Mouse (Mus musculus): ENCODE results near the gene Cep55. TPM values are rescaled to one million over a fixed set of nuclear protein-coding genes. Genes with fewer than 3 reads are reported as not detected.

The Cep55 gene
- polyA plus RNA-seq, 1 experiment from 2014 or later: 30.3 TPM

- H3K9me3 ChIP-seq (ENCODE audit: low read length): no peaks in the 10 kb centered on the region
- H3K4me2 ChIP-seq (replicated peaks; ENCODE audit: low read depth, low read length): no peak overlapping the region
- H3K27ac ChIP-seq (ENCODE audit: low read length): peak overlapping the region; percentile 94
- WGBS: 72% methylated on average over 6 of the region's 6 CpGs
- no peak overlapping the region for H3K9ac ChIP-seq (replicated peaks; ENCODE audit: low read length)
- no peak for ATAC-seq (ENCODE audit: low FRiP score, low TSS enrichment)
- no peaks in the 10 kb centered on the region for H3K36me3 ChIP-seq (ENCODE audit: insufficient read depth, low read length)
- no peaks in the 10 kb centered on the region for H3K27me3 ChIP-seq (ENCODE audit: insufficient read depth, low read length)
- no peak overlapping the region for H3K4me3 ChIP-seq (ENCODE audit: low read length)
- H3K4me1 ChIP-seq (ENCODE audit: insufficient read depth, low read length): peaks cover 70% of the 10 kb centered on the region
These were observed 27.4 kb upstream of the Cep55 start for GRCm38 (mm10) chr19:38027389-38027788.

GRCm38 (mm10) chr19:38027881-38028521 is 26.8 kb upstream of the Cep55 start:
- H3K4me3 ChIP-seq (ENCODE audit: low read length): no peak overlapping the region
- H3K27me3 ChIP-seq (ENCODE audit: insufficient read depth, low read length): no peaks in the 10 kb centered on the region
- peaks cover 68% of the 10 kb centered on the region for H3K4me1 ChIP-seq (ENCODE audit: insufficient read depth, low read length)
- 56% methylated on average over 10 of the region's 10 CpGs for WGBS
- H3K9me3 ChIP-seq (ENCODE audit: low read length): no peaks in the 10 kb centered on the region
- H3K36me3 ChIP-seq (ENCODE audit: insufficient read depth, low read length): no peaks in the 10 kb centered on the region
- no peak for ATAC-seq (ENCODE audit: low FRiP score, low TSS enrichment)
- H3K9ac ChIP-seq (replicated peaks; ENCODE audit: low read length): 0 out of 2 replicates have a peak overlapping the region, but pooled peaks have one; percentile 29
- H3K27ac ChIP-seq (ENCODE audit: low read length): peak overlapping the region; percentile 94
- H3K4me2 ChIP-seq (replicated peaks; ENCODE audit: low read depth, low read length): no peak overlapping the region; the same call in 1 of the 2 replicates

- Histone ChIP-seq H3K9me3 (ENCODE audit: low read length) (no peaks in the 10 kb centered on the region), H3K4me1 (ENCODE audit: insufficient read depth, low read length) (peaks cover 66% of the 10 kb centered on the region), H3K27me3 (ENCODE audit: insufficient read depth, low read length) (no peaks in the 10 kb centered on the region), H3K27ac (ENCODE audit: low read length) (peak overlapping the region; percentile 94), H3K36me3 (ENCODE audit: insufficient read depth, low read length) (no peaks in the 10 kb centered on the region), H3K4me3 (ENCODE audit: low read length) (no peak overlapping the region), H3K4me2 (replicated peaks; ENCODE audit: low read depth, low read length) (peak overlapping the region; percentile 46), H3K9ac (replicated peaks; ENCODE audit: low read length) (no peak overlapping the region; the same call in 1 of the 2 replicates)
- 74% methylated on average over 3 of the region's 3 CpGs for WGBS
- ATAC-seq (ENCODE audit: low FRiP score, low TSS enrichment): no peak
These were observed 25.5 kb upstream of the Cep55 start for GRCm38 (mm10) chr19:38029292-38029691.

GRCm38 (mm10) chr19:38029871-38030270 is 24.9 kb upstream of the Cep55 start:
- Histone ChIP-seq H3K4me1 (ENCODE audit: insufficient read depth, low read length) (peaks cover 63% of the 10 kb centered on the region), H3K4me3 (ENCODE audit: low read length) (0 out of 2 replicates have a peak overlapping the region, but pooled peaks have one; percentile 23), H3K4me2 (replicated peaks; ENCODE audit: low read depth, low read length) (peak overlapping the region; percentile 46), H3K9me3 (ENCODE audit: low read length) (no peaks in the 10 kb centered on the region), H3K9ac (replicated peaks; ENCODE audit: low read length) (peak overlapping the region; percentile 7), H3K36me3 (ENCODE audit: insufficient read depth, low read length) (no peaks in the 10 kb centered on the region), H3K27me3 (ENCODE audit: insufficient read depth, low read length) (no peaks in the 10 kb centered on the region), H3K27ac (ENCODE audit: low read length) (peak overlapping the region; percentile 94)
- ATAC-seq (ENCODE audit: low FRiP score, low TSS enrichment): peak; percentile 71
- 32% methylated on average over 3 of the region's 3 CpGs for WGBS

GRCm38 (mm10) chr19:38030673-38031137 is 24.1 kb upstream of the Cep55 start:
- Histone ChIP-seq H3K9ac (replicated peaks; ENCODE audit: low read length) (peak overlapping the region; percentile 49), H3K27me3 (ENCODE audit: insufficient read depth, low read length) (no peaks in the 10 kb centered on the region), H3K27ac (ENCODE audit: low read length) (peak overlapping the region; percentile 94), H3K4me2 (replicated peaks; ENCODE audit: low read depth, low read length) (peak overlapping the region; percentile 46), H3K4me3 (ENCODE audit: low read length) (peak overlapping the region; percentile 23; the same call in 1 of the 2 replicates), H3K36me3 (ENCODE audit: insufficient read depth, low read length) (no peaks in the 10 kb centered on the region), H3K4me1 (ENCODE audit: insufficient read depth, low read length) (peaks cover 57% of the 10 kb centered on the region), H3K9me3 (ENCODE audit: low read length) (no peaks in the 10 kb centered on the region)
- WGBS: 1% methylated on average over 13 of the region's 23 CpGs
- ATAC-seq (ENCODE audit: low FRiP score, low TSS enrichment): 0 out of 2 replicates have a peak, but pooled peaks have one; percentile 43

GRCm38 (mm10) chr19:38031144-38031543 is 23.7 kb upstream of the Cep55 start:
- Histone ChIP-seq H3K4me3 (ENCODE audit: low read length) (no peak overlapping the region), H3K9ac (replicated peaks; ENCODE audit: low read length) (no peak overlapping the region), H3K9me3 (ENCODE audit: low read length) (no peaks in the 10 kb centered on the region), H3K36me3 (ENCODE audit: insufficient read depth, low read length) (no peaks in the 10 kb centered on the region), H3K27me3 (ENCODE audit: insufficient read depth, low read length) (no peaks in the 10 kb centered on the region), H3K4me1 (ENCODE audit: insufficient read depth, low read length) (peaks cover 52% of the 10 kb centered on the region), H3K4me2 (replicated peaks; ENCODE audit: low read depth, low read length) (0 out of 2 replicates have a peak overlapping the region, but pooled peaks have one; percentile 22), H3K27ac (ENCODE audit: low read length) (no peak overlapping the region; the same call in 1 of the 2 replicates)
- WGBS: 58% methylated on average over 9 of the region's 9 CpGs
- no peak for ATAC-seq (ENCODE audit: low FRiP score, low TSS enrichment)

GRCm38 (mm10) chr19:38032993-38033734 is 21.6 kb upstream of the Cep55 start:
- H3K4me1 ChIP-seq (ENCODE audit: insufficient read depth, low read length): peaks cover 40% of the 10 kb centered on the region
- H3K27me3 ChIP-seq (ENCODE audit: insufficient read depth, low read length): no peaks in the 10 kb centered on the region
- WGBS: 75% methylated on average over 15 of the region's 15 CpGs
- no peaks in the 10 kb centered on the region for H3K36me3 ChIP-seq (ENCODE audit: insufficient read depth, low read length)
- no peaks in the 10 kb centered on the region for H3K9me3 ChIP-seq (ENCODE audit: low read length)
- no peak overlapping the region for H3K9ac ChIP-seq (replicated peaks; ENCODE audit: low read length)
- H3K27ac ChIP-seq (ENCODE audit: low read length): peak overlapping the region; percentile 44
- no peak overlapping the region for H3K4me2 ChIP-seq (replicated peaks; ENCODE audit: low read depth, low read length)
- no peak overlapping the region for H3K4me3 ChIP-seq (ENCODE audit: low read length)
- ATAC-seq (ENCODE audit: low FRiP score, low TSS enrichment): no peak

GRCm38 (mm10) chr19:38033735-38034057 is 21.1 kb upstream of the Cep55 start:
- ATAC-seq (ENCODE audit: low FRiP score, low TSS enrichment): no peak
- Histone ChIP-seq H3K27ac (ENCODE audit: low read length) (no peak overlapping the region), H3K4me2 (replicated peaks; ENCODE audit: low read depth, low read length) (no peak overlapping the region), H3K27me3 (ENCODE audit: insufficient read depth, low read length) (no peaks in the 10 kb centered on the region), H3K36me3 (ENCODE audit: insufficient read depth, low read length) (no peaks in the 10 kb centered on the region), H3K4me3 (ENCODE audit: low read length) (no peak overlapping the region), H3K4me1 (ENCODE audit: insufficient read depth, low read length) (peaks cover 36% of the 10 kb centered on the region), H3K9ac (replicated peaks; ENCODE audit: low read length) (no peak overlapping the region), H3K9me3 (ENCODE audit: low read length) (no peaks in the 10 kb centered on the region)
- WGBS: 84% methylated on average over 2 of the region's 2 CpGs

GRCm38 (mm10) chr19:38034696-38035095 is 20.1 kb upstream of the Cep55 start:
- Histone ChIP-seq H3K27ac (ENCODE audit: low read length) (no peak overlapping the region), H3K9ac (replicated peaks; ENCODE audit: low read length) (no peak overlapping the region), H3K36me3 (ENCODE audit: insufficient read depth, low read length) (no peaks in the 10 kb centered on the region), H3K4me3 (ENCODE audit: low read length) (no peak overlapping the region), H3K9me3 (ENCODE audit: low read length) (no peaks in the 10 kb centered on the region), H3K27me3 (ENCODE audit: insufficient read depth, low read length) (no peaks in the 10 kb centered on the region), H3K4me1 (ENCODE audit: insufficient read depth, low read length) (peaks cover 26% of the 10 kb centered on the region), H3K4me2 (replicated peaks; ENCODE audit: low read depth, low read length) (no peak overlapping the region)
- ATAC-seq (ENCODE audit: low FRiP score, low TSS enrichment): no peak
- 68% methylated on average over 2 of the region's 2 CpGs for WGBS

GRCm38 (mm10) chr19:38035766-38036165 is 19.0 kb upstream of the Cep55 start:
- peaks cover 16% of the 10 kb centered on the region for H3K4me1 ChIP-seq (ENCODE audit: insufficient read depth, low read length)
- H3K4me2 ChIP-seq (replicated peaks; ENCODE audit: low read depth, low read length): no peak overlapping the region
- H3K36me3 ChIP-seq (ENCODE audit: insufficient read depth, low read length): no peaks in the 10 kb centered on the region
- no peak for ATAC-seq (ENCODE audit: low FRiP score, low TSS enrichment)
- no peak overlapping the region for H3K4me3 ChIP-seq (ENCODE audit: low read length)
- H3K27ac ChIP-seq (ENCODE audit: low read length): no peak overlapping the region
- H3K9me3 ChIP-seq (ENCODE audit: low read length): no peaks in the 10 kb centered on the region
- 57% methylated on average over 2 of the region's 2 CpGs for WGBS
- no peaks in the 10 kb centered on the region for H3K27me3 ChIP-seq (ENCODE audit: insufficient read depth, low read length)
- no peak overlapping the region for H3K9ac ChIP-seq (replicated peaks; ENCODE audit: low read length)

Data from kidney, embryonic 16.5 days (tissue).